Mouse (Mus musculus) gastrocnemius, adult 2 months (tissue): ENCODE measurements around the gene Fam174b. TPM values are rescaled to one million over a fixed set of nuclear protein-coding genes. Genes with fewer than 3 reads are reported as not detected.

Experiments
- DNase-seq: peaks from one replicate; pipeline ENCODE4 v3.0.0; 2022
- H3K27ac ChIP-seq: fragments of 200-600 bp; 2 replicates; pipeline ENCODE4 v1.8.1; 2022; ENCODE audit warnings: mild to moderate bottlenecking
- H3K4me3 ChIP-seq: fragments of 200-600 bp; 2 replicates; pipeline ENCODE4 v1.8.1; 2022; ENCODE audit warnings: mild to moderate bottlenecking, moderate library complexity
- CTCF ChIP-seq: fragments of 200-600 bp; IDR thresholded peaks from 2 replicates; pipeline ENCODE4 v1.8.1; 2022; ENCODE audit warnings: antibody characterized with exemption, mild to moderate bottlenecking, moderate library complexity
- intact Hi-C: fragments of 180-260 bp; cut with DNase I; formaldehyde crosslinking; loops from one replicate; pipeline ENCODE4 v1.15.1; 2025
- total RNA-seq, 2 experiments: library from RNA; stranded (reverse); gene quantifications; 2 replicates each; pipeline ENCODE4 v1.2.3; 2021

Fam174b gene
- total RNA-seq, 2 experiments from 2014 or later, result 1.2 to 2.8 TPM

DNA sequence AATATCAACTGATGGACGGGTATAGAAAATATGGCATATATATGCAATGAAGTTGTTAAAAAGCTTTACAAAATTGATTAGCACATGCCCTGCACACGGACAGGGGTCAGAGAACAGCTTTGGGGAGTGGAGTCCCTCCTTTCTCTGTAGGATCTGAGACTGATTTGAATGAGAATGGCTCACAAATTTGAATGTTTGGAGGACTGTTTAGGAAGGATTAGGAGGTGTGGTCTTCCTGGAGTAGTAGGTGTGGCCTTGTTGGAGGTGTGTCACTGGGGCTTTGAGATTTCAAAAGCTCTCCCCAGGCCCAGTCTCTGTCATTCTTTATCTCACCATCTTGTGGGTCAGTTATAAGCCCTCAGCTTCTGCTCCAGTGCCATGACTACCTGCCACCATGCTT is 4.1 kb upstream of the Fam174b start:
- no peak for DNase-seq
- H3K4me3 ChIP-seq, result no peak overlapping the region
- TF ChIP-seq CTCF, result no peak
- H3K27ac ChIP-seq, result no peak overlapping the region
- intact Hi-C loops, result no loop called here

DNA sequence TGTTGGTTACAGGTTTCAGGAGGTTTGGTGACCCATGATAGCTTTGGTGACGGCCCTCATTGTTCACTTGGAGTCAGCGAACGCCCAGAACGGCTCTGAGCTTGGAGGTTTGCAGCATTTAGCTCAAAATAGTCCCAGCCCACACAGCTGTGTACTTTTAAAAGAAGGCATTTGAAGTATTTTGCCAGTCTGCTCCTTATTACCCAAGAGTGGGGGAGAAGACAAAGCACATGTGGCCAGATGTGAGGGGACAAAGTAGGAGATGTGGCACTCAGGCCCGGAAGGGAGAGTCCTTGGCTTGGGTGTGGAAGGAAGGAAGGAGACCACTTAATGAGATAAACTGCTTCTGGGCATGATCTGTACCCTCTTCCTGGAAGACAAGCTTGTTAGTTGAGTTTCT is 1.3 kb downstream of the Fam174b start:
- peak overlapping the region; percentile 76 for H3K4me3 ChIP-seq
- TF ChIP-seq CTCF, result no peak
- DNase-seq, result no peak
- peak overlapping the region; percentile 66 for H3K27ac ChIP-seq
- intact Hi-C loops, result loop anchor here (2.0 kb wide), 1 partner anchor 21 kb away; no protein-coding TSS in a partner anchor

DNA sequence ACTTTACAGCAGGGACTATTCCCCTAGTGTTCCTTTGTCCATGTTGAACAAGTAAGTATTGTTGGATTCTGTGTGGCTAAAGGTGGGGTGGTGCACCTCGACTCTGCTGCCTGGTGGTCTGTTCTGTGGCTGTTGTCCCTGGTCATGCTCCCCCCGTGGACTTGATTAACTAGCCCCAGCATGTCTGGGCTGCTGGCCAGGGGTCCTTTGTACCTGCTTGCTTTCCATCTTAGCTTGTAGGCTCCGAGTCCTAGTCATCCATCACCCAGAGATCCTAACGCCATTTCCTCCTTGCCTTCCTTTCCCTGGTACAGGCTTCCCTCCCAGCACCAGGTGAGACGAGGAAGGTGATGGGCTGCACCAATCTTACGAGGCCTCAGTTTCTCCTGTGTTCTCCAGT is 1.7 kb downstream of the Fam174b start:
- Histone ChIP-seq H3K27ac (no peak overlapping the region; the same call in 1 of the 2 replicates), H3K4me3 (peak overlapping the region; percentile 76)
- DNase-seq, result no peak
- no peak for TF ChIP-seq CTCF
- intact Hi-C loops, result loop anchor here (2.0 kb wide), 1 partner anchor 21 kb away; no protein-coding TSS in a partner anchor

DNA sequence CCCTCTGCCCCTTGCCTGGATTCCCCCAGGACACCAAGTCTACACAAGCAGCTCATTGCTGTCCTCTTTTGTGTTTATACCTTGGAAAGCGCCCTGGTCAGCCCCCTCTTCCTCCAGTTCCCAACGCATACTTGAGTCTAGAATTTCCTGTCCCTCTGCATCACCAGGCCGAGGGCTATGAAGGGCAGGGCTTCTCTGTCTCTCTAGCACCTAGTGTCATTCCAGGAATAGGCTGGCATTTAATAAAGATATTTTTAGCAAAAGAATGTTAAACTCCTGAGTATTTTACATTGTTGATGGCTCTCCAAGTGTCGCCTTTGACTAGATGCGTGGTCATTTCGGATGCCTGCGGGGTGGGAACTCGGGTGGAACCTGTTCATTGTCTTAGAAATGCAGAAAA is 3.0 kb downstream of the Fam174b start:
- intact Hi-C loops, result no loop called here
- Histone ChIP-seq H3K27ac (no peak overlapping the region), H3K4me3 (no peak overlapping the region)
- no peak for DNase-seq
- TF ChIP-seq CTCF, result no peak

DNA sequence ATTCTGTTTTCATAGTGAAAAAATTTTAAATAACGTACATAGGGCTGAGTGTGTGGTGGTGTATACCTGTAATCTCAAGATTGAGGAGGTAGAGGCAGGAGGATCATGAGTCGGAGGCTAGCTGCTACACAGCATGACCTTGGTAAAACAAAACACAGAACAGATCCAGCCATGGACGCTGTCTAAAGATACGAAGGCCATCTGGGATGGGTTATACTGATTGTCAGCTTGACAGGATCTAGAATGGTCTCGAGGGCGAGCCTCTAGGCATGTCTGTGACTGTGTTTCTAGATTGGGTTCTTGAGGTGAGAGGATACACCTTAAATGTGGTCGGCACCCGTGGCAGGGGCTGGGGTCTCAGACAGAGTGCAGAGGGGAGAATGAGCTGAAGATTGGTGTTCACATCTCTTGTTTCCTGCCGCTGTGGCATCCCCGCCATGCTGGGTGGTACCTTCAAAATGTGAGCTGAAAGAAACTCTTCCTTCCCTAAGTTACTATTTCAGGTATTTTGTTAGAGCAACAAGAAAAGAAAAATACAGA is 3.8 kb downstream of the Fam174b start:
- no peak overlapping the region for H3K27ac ChIP-seq

DNA sequence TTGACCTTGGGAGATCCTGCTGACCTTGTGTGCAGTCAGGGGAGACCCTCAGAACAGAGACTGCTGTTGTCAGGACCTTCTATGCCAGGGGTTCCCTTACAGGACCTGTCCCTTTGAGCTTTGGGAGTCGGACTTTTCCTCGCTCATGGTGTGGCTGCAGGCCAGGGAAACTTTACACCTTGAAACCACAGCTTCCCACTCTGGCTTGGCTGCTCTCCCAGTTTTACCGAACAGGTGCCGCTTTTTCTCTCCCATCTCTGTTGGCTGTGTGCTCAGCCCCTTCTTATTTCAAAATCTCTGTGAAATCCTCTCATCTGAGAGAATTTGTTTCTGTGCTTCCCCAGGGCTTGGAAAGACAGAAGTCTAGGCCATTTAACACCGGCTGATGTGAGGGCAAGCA is 5.8 kb downstream of the Fam174b start:
- intact Hi-C loops, result loop anchor here (1.0 kb wide), 1 partner anchor 90 kb away; no protein-coding TSS in a partner anchor
- Histone ChIP-seq H3K27ac (no peak overlapping the region), H3K4me3 (0 out of 2 replicates have a peak overlapping the region, but pooled peaks have one; percentile 13)
- no peak for TF ChIP-seq CTCF
- DNase-seq, result peak; percentile 86

More for the DNA sequence above, 3.8 kb downstream of the Fam174b start:
- H3K4me3 ChIP-seq, result no peak overlapping the region
- intact Hi-C loops, result no loop called here
- no peak for DNase-seq
- no peak for TF ChIP-seq CTCF

DNA sequence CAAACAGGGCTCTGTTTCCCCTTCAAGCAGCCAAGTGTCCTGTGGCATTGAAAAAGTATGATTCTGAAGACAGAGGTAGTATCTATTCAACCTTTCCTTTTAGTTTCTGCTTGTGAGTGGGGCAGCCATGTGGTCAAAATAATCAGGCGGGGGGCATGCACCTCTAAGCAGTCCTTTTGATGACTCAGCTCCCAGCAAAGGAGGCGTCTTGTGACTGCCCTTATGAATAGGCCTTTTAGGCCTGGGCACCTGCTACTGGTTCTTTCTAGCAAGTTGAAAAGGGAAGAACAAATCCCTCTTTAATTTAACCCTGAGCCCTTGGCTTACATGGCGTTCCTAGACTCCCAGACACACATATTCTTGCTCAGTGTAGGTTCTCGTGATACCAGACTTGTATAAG is 6.7 kb downstream of the Fam174b start:
- Histone ChIP-seq H3K4me3 (no peak overlapping the region), H3K27ac (no peak overlapping the region)
- no peak for TF ChIP-seq CTCF
- intact Hi-C loops, result loop anchor here (1.0 kb wide), 1 partner anchor 91 kb away; no protein-coding TSS in a partner anchor
- DNase-seq, result no peak

DNA sequence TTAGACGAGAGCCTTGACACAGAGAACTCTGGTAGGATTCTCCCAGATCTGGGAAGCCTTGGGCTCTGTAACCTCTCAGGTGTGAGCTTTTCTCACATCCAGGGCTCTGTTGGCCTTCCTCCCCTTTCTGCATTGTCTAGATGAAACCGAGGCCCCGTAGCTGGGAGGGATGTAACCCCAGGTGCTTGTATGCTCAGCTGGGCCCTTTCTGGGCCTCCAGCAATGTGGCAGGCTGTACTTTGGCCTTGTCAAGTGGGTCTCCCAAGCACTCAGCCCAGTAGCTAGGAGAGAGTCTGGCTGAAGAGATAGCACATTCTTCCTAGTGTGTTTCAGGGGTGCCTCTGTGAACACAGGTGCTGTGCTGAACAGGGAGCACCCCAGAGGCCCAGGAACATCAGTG is 7.4 kb downstream of the Fam174b start:
- DNase-seq, result no peak

DNA sequence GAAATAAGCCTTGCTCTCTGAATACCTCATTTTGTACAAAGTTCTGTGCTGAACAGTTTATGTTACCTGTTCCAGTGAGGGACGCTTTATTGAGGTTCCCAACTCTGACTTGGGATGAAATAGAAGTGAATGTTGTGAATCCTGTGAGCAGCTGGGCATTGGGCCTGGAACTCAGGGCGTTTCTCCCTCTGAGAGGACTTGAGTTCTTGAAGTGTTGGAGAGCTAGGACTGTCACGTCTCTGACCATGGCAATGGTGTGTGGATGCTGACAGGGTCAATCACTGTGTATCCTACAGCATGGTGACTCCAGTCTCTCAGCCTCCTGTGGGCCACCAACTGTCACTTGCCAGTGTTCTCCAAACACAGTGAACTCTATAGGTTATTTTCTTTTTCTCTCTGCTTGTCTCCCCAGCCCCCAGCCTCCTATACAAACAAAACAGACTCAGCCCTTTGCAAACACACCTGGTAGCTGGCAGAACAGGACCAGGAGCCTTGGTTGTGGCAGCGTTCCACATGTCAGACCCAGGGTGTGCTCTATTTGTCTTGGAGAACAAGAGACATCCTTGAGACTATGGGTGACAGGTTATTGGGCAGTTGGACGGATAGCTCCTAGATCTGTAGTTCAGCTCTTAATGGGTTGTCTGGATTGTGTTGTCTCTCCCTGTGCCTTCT is 8.5 kb downstream of the Fam174b start:
- TF ChIP-seq CTCF, result no peak
- intact Hi-C loops, result no loop called here
- Histone ChIP-seq H3K4me3 (no peak overlapping the region), H3K27ac (no peak overlapping the region)
- DNase-seq, result no peak

More for the DNA sequence above, 7.4 kb downstream of the Fam174b start:
- intact Hi-C loops, result no loop called here
- no peak overlapping the region for H3K4me3 ChIP-seq
- TF ChIP-seq CTCF, result no peak
- no peak overlapping the region for H3K27ac ChIP-seq

DNA sequence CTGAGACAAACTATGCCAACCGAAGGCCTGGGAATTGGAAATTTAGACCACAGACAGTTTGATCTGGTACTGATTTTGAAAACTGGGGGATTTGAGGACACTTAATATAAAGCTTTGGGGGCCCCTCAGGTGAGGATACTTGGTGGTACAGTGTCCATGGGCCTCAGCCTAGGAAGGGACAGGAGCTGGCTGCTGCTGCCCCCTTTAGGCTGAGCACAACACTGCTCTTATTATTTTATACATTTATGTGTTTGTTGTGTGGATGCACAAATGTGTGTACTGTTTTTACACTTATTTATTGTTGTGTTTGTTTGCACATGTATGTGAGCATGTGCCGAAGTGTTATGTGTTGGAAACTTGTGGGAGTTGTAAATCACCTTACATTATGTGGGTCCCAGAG is 9.2 kb downstream of the Fam174b start:
- Histone ChIP-seq H3K4me3 (no peak overlapping the region), H3K27ac (no peak overlapping the region)
- no peak for DNase-seq
- intact Hi-C loops, result no loop called here
- TF ChIP-seq CTCF, result peak; percentile 65

DNA sequence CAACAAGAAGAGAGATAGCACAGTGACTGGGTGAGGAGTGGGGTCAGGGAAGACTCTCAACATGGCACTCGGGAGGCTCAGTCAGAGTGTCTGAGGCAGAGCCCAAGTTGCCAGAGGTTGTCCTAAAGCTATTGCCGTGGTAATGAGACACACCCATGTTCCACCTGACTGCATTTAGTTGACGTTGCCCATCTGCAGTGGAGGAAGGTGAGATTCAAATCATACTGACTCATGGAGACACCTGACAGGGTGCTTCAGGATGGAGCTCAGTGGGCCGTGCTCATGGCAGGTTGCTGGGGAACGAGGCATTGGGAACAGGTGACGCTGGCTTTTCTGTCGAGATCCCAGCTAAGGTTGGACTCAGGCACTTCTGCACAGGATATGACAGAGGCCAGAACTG is 9.9 kb downstream of the Fam174b start:
- no peak for TF ChIP-seq CTCF
- DNase-seq, result no peak
- no peak overlapping the region for H3K27ac ChIP-seq
- intact Hi-C loops, result no loop called here
- no peak overlapping the region for H3K4me3 ChIP-seq

DNA sequence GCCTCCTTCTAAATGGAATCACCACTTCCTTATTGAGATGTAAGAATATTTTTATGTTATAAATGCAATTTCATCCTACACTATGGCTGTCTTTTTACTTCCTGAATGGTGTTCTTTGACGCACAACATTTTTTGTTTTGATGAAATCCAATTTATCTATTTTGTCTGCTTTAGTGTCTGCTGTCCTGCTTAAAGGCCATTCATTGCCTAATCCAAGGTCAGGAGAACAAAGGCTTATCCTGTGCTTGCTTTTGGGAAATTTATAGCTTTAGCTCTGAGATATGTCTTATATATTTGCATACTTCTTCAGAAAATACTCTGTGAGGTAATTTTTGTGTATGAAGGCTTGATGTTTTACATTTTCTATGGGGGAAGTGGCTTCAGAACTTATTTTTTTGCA is 13.5 kb downstream of the Fam174b start:
- H3K4me3 ChIP-seq, result no peak overlapping the region
- DNase-seq, result no peak
- TF ChIP-seq CTCF, result no peak
- intact Hi-C loops, result no loop called here
- no peak overlapping the region for H3K27ac ChIP-seq

DNA sequence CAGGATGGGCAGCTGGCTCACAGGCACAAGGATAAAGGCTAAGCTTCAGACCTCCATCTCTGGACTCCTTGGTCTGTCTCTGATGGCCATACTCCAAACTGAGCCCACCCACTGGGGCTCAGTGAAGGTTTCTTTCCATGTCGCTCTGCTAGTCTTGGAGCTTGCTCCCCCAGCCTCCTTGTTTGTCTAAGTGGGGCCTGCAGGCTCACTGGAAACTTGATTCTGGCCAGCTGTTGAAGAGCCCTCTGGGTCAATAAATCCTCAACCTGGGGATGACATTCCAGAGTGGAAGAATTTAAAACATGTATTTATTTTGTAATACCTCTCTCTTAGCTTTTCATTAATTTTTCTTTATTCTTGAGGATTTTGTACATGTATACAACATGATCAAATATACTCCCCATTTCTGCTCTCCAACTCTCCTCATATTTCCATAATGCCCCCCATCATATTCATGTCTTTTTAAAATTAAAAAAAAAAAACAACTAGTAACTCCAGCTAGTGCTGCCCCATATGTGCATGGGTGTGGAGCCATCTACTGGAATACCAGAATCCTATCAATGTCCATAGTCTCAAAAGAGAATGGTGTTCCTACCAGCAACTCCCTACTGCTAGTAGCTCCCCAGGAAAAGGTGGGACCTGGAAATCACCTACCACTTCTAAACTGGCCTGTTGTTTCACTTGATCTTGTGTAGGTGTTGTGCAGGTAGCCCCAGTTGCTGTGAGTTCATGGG is 15.4 kb downstream of the Fam174b start:
- intact Hi-C loops, result no loop called here

More for the DNA sequence above, 15.4 kb downstream of the Fam174b start:
- Histone ChIP-seq H3K4me3 (no peak overlapping the region), H3K27ac (no peak overlapping the region)
- TF ChIP-seq CTCF, result peak; percentile 19; the same call in 1 of the 2 replicates
- no peak for DNase-seq
